Mouse (Mus musculus) lung, postnatal 0 days (tissue): ENCODE results near the gene Hsd17b2. TPM values are rescaled to one million over a fixed set of nuclear protein-coding genes. Genes with fewer than 3 reads are reported as not detected.

Source experiments
- ATAC-seq: fragments of 200-750 bp; cut with Nextera tagmentation; 2 replicates; pipeline ENCODE4 v1.8.0; 2017; ENCODE audit warnings: moderate library complexity
- DNase-seq: peaks from one replicate; pipeline ENCODE4 v3.0.0-alpha.2; 2016; ENCODE audit warnings: low spot score
- H3K27ac ChIP-seq: fragments of 300-500 bp; sonication (generic); 2 replicates; pipeline ENCODE4 v1.5.1; 2014; ENCODE audit warnings: antibody characterized with exemption, mild to moderate bottlenecking, low read length, mixed read lengths
- H3K27me3 ChIP-seq: fragments of 300-500 bp; sonication (generic); replicated peaks from 2 replicates; pipeline ENCODE4 v1.6.1; 2014; ENCODE audit warnings: low read length, mixed read lengths; ENCODE audit not compliant: insufficient read depth
- H3K36me3 ChIP-seq: fragments of 300-500 bp; sonication (generic); 2 replicates; pipeline ENCODE4 v1.6.1; 2014; ENCODE audit warnings: low read length, mixed read lengths; ENCODE audit not compliant: insufficient read depth
- H3K4me1 ChIP-seq: fragments of 300-500 bp; sonication (generic); 2 replicates; pipeline ENCODE4 v1.6.1; 2014; ENCODE audit warnings: antibody characterized with exemption, low read depth, low read length, mixed read lengths; ENCODE audit not compliant: insufficient read depth
- H3K4me2 ChIP-seq: fragments of 300-500 bp; sonication (generic); replicated peaks from 2 replicates; pipeline ENCODE4 v1.6.1; 2014; ENCODE audit warnings: low read depth, mild to moderate bottlenecking, low read length, moderate library complexity, mixed read lengths
- H3K4me3 ChIP-seq: fragments of 300-500 bp; sonication (generic); 2 replicates; pipeline ENCODE4 v1.5.1; 2014; ENCODE audit warnings: low read depth, low read length
- H3K9ac ChIP-seq: fragments of 300-500 bp; sonication (generic); replicated peaks from 2 replicates; pipeline ENCODE4 v1.6.1; 2014; ENCODE audit warnings: low read depth, mild to moderate bottlenecking
- H3K9me3 ChIP-seq: fragments of 300-500 bp; sonication (generic); 2 replicates; pipeline ENCODE4 v1.6.1; 2016; ENCODE audit warnings: low read length, mixed read lengths
- CTCF ChIP-seq: IDR thresholded peaks from 2 replicates; pipeline ENCODE4 v1.5.1; 2016; ENCODE audit warnings: antibody characterized with exemption, mild to moderate bottlenecking
- EP300 ChIP-seq: IDR thresholded peaks from 2 replicates; pipeline ENCODE4 v1.6.1; 2016; ENCODE audit warnings: antibody characterized with exemption, mild to moderate bottlenecking, control low read depth
- WGBS: fragments of 180-500 bp; shearing (Covaris S2); extraction: QIAGEN DNeasy Blood & Tissue Kit; methylation state at CpG from one replicate; pipeline ENCODE4 v1.1.7; 2014; 5-methylcytosine and 5-hydroxymethylcytosine counted together
- polyA plus RNA-seq: library from polyadenylated mRNA; unstranded; fragments of >200 nt; fragmentation: Nextera tagmentation; extraction: Ambion mirVana; gene quantifications from 2 replicates; pipeline ENCODE4 v1.2.1, GENCODE M21; 2015

Gene Hsd17b2
- polyA plus RNA-seq, 1 experiment from 2014 or later = 0.16 TPM

DNA sequence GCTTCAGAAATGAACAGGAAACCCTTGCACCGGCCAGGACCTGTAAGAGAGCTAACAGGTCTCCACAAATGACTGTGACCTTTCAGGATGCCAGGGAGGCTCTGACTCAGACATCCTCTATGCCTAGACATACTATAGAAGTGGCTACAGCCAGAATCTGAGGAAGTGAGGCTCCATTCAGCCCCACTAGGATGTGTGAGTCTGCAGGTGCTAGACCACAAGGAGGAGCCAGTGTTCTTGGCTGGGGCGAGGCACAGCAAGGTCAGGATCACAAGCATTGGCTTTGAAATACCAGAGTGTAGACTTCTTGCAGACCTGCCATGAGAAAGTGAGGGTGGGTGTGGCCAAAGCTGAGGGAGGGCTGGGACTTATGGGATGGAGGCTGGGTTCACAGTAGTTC, 70.9 kb downstream of the Hsd17b2 start:
- peak; percentile 31 for DNase-seq
- 50% methylated on average over 2 of the region's 2 CpGs for WGBS
- peak; percentile 54 for TF ChIP-seq CTCF
- no peak for TF ChIP-seq EP300
- no peak overlapping the region for H3K4me2 ChIP-seq
- no peaks in the 10 kb centered on the region for H3K36me3 ChIP-seq
- H3K9me3 ChIP-seq = no peaks in the 10 kb centered on the region
- peak; percentile 32 for ATAC-seq
- no peaks in the 10 kb centered on the region for H3K27me3 ChIP-seq
- H3K4me3 ChIP-seq = no peak overlapping the region
- H3K27ac ChIP-seq = no peak overlapping the region
- H3K4me1 ChIP-seq = no peaks in the 10 kb centered on the region
- no peak overlapping the region for H3K9ac ChIP-seq

DNA sequence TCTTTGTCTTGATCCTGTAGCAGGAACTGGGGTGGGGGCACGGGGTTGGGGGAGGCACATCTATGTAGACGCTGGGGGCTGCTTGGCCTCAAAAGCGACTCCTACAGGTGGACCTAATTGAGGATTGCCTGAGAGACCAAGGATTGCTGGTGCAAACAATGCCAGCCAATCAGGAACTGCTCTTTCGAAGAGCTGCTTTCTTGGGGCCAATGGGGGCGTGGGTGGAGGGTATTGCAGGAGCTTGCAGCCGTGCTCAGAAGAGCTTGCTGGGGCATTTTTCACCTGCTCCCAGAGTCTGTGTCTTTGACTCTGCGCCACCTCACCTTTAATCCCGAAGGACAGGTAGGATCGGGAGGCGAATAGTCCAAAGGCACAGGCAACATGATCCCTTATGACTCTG, 73.9 kb downstream of the Hsd17b2 start:
- DNase-seq (no peak), ATAC-seq (no peak)
- Histone ChIP-seq H3K4me1 (no peaks in the 10 kb centered on the region), H3K27me3 (no peaks in the 10 kb centered on the region), H3K27ac (no peak overlapping the region), H3K9me3 (no peaks in the 10 kb centered on the region), H3K36me3 (no peaks in the 10 kb centered on the region), H3K4me3 (no peak overlapping the region), H3K4me2 (no peak overlapping the region), H3K9ac (no peak overlapping the region)
- TF ChIP-seq EP300 (no peak), CTCF (no peak)
- WGBS = 44% methylated on average over 10 of the region's 10 CpGs

DNA sequence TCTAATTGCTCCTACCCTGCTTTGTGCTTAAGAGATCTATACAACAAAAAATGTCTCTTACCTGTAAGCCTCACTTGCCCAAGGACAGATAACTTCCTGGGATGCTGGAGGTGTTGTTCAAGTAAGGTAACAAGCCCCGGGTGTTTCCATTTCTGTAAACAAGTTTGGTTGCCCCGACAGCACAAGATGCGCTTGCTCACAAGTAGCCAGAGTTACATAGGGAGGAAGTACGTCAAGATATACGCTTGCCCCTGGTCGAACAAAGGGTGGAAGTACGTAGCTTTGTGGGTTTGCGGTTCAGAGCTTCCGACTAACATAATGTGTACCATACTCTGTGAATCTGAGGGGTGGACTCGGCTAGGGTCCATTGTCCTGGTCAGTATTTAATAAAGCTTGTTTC, 74.4 kb downstream of the Hsd17b2 start:
- Histone ChIP-seq H3K27me3 (no peaks in the 10 kb centered on the region), H3K4me3 (no peak overlapping the region)
- WGBS = 71% methylated on average over 10 of the region's 10 CpGs

DNA sequence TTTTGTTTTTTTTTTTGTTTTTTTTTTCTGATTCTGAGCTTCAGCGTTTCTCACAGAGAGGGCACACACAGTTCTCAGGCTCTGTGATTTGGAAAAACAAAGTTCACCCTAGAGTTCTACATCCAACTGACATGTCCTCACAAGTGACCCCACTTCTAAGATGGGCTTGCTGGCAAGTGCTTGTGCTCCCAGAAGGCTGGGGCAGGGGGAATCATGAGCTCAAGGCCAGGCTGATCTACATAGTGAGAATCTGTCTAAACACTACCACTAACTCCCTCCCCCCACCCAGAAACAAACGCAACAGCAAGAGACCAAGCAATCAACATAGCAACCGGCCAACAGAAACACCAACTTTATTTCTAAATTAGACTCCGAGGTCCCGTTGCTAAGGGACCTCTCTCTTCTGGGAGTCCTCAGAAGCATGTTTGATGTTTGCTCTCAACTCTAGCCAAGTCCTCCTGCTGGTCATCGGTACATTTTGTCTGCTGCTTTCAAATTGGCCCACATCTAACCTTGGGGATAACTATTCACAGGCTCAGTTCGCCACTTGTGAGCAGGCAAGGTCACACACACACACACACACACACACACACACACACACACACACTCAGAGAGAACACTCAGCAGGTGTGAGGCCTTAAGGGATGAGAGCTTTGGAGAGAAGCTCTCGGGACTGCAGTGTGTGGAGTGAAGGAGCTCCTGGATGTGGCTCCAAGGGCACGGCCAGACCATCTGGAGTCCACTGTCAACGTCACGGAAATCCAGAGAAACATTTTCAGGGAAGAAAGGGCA, 77.0 kb downstream of the Hsd17b2 start:
- Histone ChIP-seq H3K4me2 (no peak overlapping the region), H3K4me1 (no peaks in the 10 kb centered on the region), H3K36me3 (no peaks in the 10 kb centered on the region), H3K9ac (no peak overlapping the region), H3K27ac (no peak overlapping the region), H3K9me3 (no peaks in the 10 kb centered on the region), H3K4me3 (no peak overlapping the region), H3K27me3 (no peaks in the 10 kb centered on the region)
- TF ChIP-seq CTCF = no peak
- TF ChIP-seq EP300 = no peak
- peak; percentile 21 for DNase-seq
- ATAC-seq = peak; percentile 50
- 51% methylated on average over 11 of the region's 11 CpGs for WGBS

More for the DNA sequence above, 74.4 kb downstream of the Hsd17b2 start:
- TF ChIP-seq EP300 (no peak), CTCF (no peak)
- Histone ChIP-seq H3K4me1 (no peaks in the 10 kb centered on the region), H3K4me2 (no peak overlapping the region), H3K9ac (no peak overlapping the region), H3K36me3 (no peaks in the 10 kb centered on the region), H3K9me3 (no peaks in the 10 kb centered on the region), H3K27ac (no peak overlapping the region)
- DNase-seq (no peak), ATAC-seq (no peak)

DNA sequence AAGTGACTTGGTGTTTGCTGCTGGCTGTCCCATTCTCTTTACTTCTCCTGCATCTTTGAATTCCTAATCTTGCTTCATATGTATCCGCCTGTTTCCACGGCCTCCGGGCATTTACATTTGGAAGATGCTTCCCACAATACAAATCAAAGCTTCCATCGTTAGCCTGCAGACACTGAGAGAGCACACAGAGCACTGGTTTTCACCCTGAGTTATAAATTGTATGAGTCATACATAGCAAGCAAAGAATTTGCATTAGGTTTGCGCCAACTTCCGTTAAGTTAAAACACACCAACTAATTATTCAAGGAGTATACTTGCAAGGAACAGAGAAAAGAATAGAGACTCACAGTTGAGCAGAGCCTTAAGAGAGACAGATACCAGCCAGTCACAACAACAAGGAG, 77.6 kb downstream of the Hsd17b2 start:
- H3K27me3 ChIP-seq = no peaks in the 10 kb centered on the region
- ATAC-seq (no peak), DNase-seq (no peak)
- H3K4me2 ChIP-seq = no peak overlapping the region
- H3K36me3 ChIP-seq = no peaks in the 10 kb centered on the region
- 83% methylated on average over 6 of the region's 6 CpGs for WGBS
- H3K4me1 ChIP-seq = no peaks in the 10 kb centered on the region
- H3K4me3 ChIP-seq = no peak overlapping the region
- no peaks in the 10 kb centered on the region for H3K9me3 ChIP-seq
- H3K27ac ChIP-seq = no peak overlapping the region
- TF ChIP-seq CTCF (no peak), EP300 (no peak)
- H3K9ac ChIP-seq = no peak overlapping the region

DNA sequence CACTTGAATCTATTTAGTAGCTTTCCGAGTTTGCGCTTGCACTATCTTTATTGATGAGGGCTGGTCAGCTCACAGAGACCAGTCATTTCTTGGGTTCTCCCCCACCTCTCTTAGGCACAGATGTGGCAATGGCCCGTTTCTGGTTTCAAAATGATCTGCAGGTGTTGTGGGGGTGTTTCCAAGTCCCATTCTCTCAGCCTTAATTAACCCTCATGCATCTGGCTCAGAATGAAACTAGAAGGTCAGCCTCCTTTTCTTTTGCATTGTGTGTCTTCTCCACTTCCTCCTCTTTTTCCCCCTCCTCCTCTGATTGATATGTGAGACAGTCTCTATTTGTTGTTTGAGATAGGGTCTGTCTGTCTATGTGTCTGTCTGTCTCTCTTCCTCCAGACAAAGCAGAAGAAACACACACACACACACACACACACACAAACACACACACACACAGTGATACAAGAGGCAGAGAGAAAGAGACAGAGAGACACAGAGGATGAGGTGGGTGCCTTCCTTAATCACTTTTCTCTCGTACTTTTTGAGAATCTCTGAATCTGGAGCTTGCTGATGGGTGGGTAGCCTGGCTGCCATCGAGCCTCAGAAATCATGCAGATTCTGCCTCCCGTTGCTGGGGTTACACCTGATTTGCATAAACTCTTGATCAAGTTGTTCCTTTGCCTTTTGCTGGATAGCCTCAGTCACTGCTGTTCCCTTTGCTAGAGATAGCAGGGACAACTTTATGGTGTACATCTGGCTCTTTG, 79.8 kb downstream of the Hsd17b2 start:
- Histone ChIP-seq H3K36me3 (no peaks in the 10 kb centered on the region), H3K4me1 (no peaks in the 10 kb centered on the region), H3K27me3 (no peaks in the 10 kb centered on the region), H3K9me3 (no peaks in the 10 kb centered on the region), H3K9ac (no peak overlapping the region), H3K4me2 (no peak overlapping the region), H3K27ac (no peak overlapping the region), H3K4me3 (no peak overlapping the region)
- DNase-seq (no peak), ATAC-seq (no peak)
- 65% methylated on average over 6 of the region's 6 CpGs for WGBS
- TF ChIP-seq CTCF = no peak
- TF ChIP-seq EP300 = no peak
